In genomic region chr11:109316921-109317320, GRCm38 (mm10) we compare ENCODE assay signal across 8 mouse cellular contexts. TPM values are rescaled to one million over a fixed set of nuclear protein-coding genes. Genes with fewer than 3 reads are reported as not detected.
DNase-seq lines count a peak whose midpoint lies in the region; ATAC-seq lines count a peak whose summit lies in the region.

No protein-coding gene starts in this region.

- ATAC-seq in kidney, embryonic 15.5 days (replicated peaks; ENCODE audit: low FRiP score): no peak
- ATAC-seq in activated CD4-positive, CD25-positive, alpha-beta regulatory T cell, adult 4 months: peak; percentile 48
- peak; percentile 42 for ATAC-seq in granulocyte monocyte progenitor cell, adult 5-6 weeks (replicated peaks; ENCODE audit: poor library complexity, severe bottlenecking)

- peaks cover 14% of the 10 kb centered on the region; the same call in 1 of the 2 replicates for H3K27me3 ChIP-seq in kidney, embryonic 15.5 days

- H3K9ac ChIP-seq in kidney, embryonic 15.5 days: no peak overlapping the region

- peak; percentile 23 to 61 for DNase-seq in kidney, adult 8-10 months
- DNase-seq in CD8-positive naive resting alpha-beta T cell, adult 2 months (ENCODE audit: low read depth in 2 of 2, low spot score in 2 of 2): peak; percentile 12 to 40
- peak; percentile 70 for DNase-seq in lung, postnatal 14 days
- DNase-seq in thymus, postnatal 4 days: peak; percentile 74
- no peak for DNase-seq in ovary, postnatal 10 days (ENCODE audit: low spot score)

- no peak overlapping the region for H3K4me2 ChIP-seq in kidney, embryonic 15.5 days

- H3K4me1 ChIP-seq in kidney, embryonic 15.5 days: 0 out of 2 replicates have a peak, but pooled peaks cover 4% of the 10 kb centered on the region

- no peaks in the 10 kb centered on the region for H3K36me3 ChIP-seq in kidney, embryonic 15.5 days

- H3K9me3 ChIP-seq in kidney, embryonic 15.5 days (replicated peaks): no peaks in the 10 kb centered on the region

- no peak overlapping the region for H3K4me3 ChIP-seq in kidney, embryonic 15.5 days (replicated peaks)

- 39% methylated on average over 4 of the region's 4 CpGs for WGBS in kidney, embryonic 15.5 days

- H3K27ac ChIP-seq in kidney, embryonic 15.5 days: no peak overlapping the region

RNA-seq across cellular contexts. Expression of gene Rgs9, which starts 19.0 kb away (rescaled TPM):
- polyA plus RNA-seq in kidney, embryonic 15.5 days (2015; fragmentation: Nextera tagmentation; extraction: Ambion mirVana): 1.3 and 1.8 TPM in 2 replicates
- 1 to 10 TPM; 3.3 to 5.5 TPM for polyA plus RNA-seq in activated CD4-positive, CD25-positive, alpha-beta regulatory T cell, adult 4 months (2017; shearing (Covaris generic))
- not detected in 2 replicates for total RNA-seq in granulocyte monocyte progenitor cell, adult 5-6 weeks (2014; fragmentation: Nextera tagmentation)
- not detected in 2 replicates for total RNA-seq in granulocyte monocyte progenitor cell, adult 5-6 weeks (2017)

RNA-seq across cellular contexts. Expression of gene Gna13, which starts 45.7 kb away (rescaled TPM):
- polyA plus RNA-seq in kidney, embryonic 15.5 days (2015; fragmentation: Nextera tagmentation; extraction: Ambion mirVana): 20.8 and 21.5 TPM in 2 replicates
- polyA plus RNA-seq in activated CD4-positive, CD25-positive, alpha-beta regulatory T cell, adult 4 months (2017; shearing (Covaris generic)): 10 to 100 TPM; 56.6 to 64.4 TPM
- total RNA-seq in granulocyte monocyte progenitor cell, adult 5-6 weeks (2014; fragmentation: Nextera tagmentation): 34.6 and 38.5 TPM in 2 replicates
- 40.6 and 43.5 TPM in 2 replicates for total RNA-seq in granulocyte monocyte progenitor cell, adult 5-6 weeks (2017)
